Mouse (Mus musculus): ENCODE data around the gene Slc6a17. TPM values are rescaled to one million over a fixed set of nuclear protein-coding genes. Genes with fewer than 3 reads are reported as not detected.

Slc6a17 gene
- polyA plus RNA-seq (2012): 0.03 and 0.65 TPM in 2 replicates

GRCm38 (mm10) chr3:107517631-107518108 lies at the start of gene Slc6a17:
Gene Slc6a17 (minus strand): TSS chr3:107518018.

GRCm38 (mm10) chr3:107554842-107555241 lies 37.0 kb upstream of the Slc6a17 start, which contains the start of gene Ubl4b:
Gene Ubl4b (minus strand): TSS chr3:107555073.

GRCm38 (mm10) chr3:107459196-107459772 lies 58.5 kb downstream of the Slc6a17 start, which contains the start of gene Kcnc4:
Gene Kcnc4 (minus strand): TSS chr3:107459552.

Other genes starting within 250 kb of the Slc6a17 start
- gene Lamtor5, start 239.2 kb downstream of the Slc6a17 start, polyA plus RNA-seq (2012): 25.0 and 38.0 TPM in 2 replicates
- gene Slc16a4, start 226.8 kb downstream of the Slc6a17 start, polyA plus RNA-seq (2012): 0.04 TPM in 1 of 2 replicates, not detected in the other
- 8.8 and 10.2 TPM in 2 replicates for gene Rbm15, start 184.3 kb downstream of the Slc6a17 start, polyA plus RNA-seq (2012)
- gene Kcnc4, start 58.5 kb downstream of the Slc6a17 start, polyA plus RNA-seq (2012): 0.02 TPM in 1 of 2 replicates, not detected in the other
- not detected in 2 replicates for gene Ubl4b, start 37.1 kb upstream of the Slc6a17 start, polyA plus RNA-seq (2012)
- not detected in 2 replicates for gene Alx3, start 77.0 kb upstream of the Slc6a17 start, polyA plus RNA-seq (2012)
- not detected in 2 replicates for gene Gm10961, start 113.3 kb upstream of the Slc6a17 start, polyA plus RNA-seq (2012)
- 20.1 and 20.8 TPM in 2 replicates for gene Strip1, start 113.7 kb upstream of the Slc6a17 start, polyA plus RNA-seq (2012)
- gene Ahcyl1, start 178.5 kb upstream of the Slc6a17 start, polyA plus RNA-seq (2012): 11.1 and 13.2 TPM in 2 replicates
- gene Csf1, start 242.5 kb upstream of the Slc6a17 start, polyA plus RNA-seq (2012): 9.2 and 9.7 TPM in 2 replicates